Mouse (Mus musculus): ENCODE measurements around the gene Rbm20. TPM values are rescaled to one million over a fixed set of nuclear protein-coding genes. Genes with fewer than 3 reads are reported as not detected.

Rbm20 gene
- polyA plus RNA-seq, 1 experiment: 3.1 TPM

DNA sequence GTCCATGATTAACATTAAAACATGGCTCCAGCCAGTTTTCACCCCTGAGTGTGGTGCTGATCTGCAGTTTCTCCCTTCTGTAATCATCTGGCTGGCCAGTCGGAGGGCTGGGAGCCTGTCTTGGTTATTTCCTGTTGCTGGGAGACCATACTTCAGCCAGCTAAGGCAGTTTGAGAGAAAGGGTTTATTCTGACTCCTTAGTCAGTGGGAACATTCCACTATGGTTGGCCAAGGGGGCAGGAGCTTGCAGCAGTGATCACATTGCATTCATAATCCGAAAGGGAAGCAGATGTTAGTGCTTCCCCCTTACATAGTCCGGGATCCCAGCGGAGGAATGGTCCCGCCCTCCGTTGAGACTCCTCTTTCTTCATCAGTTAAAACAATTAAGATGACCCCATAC, 19.0 kb downstream of the Rbm20 start:
- Histone ChIP-seq H3K4me3 (replicated peaks; ENCODE audit: insufficient read depth, low read depth, low read length) (no peak overlapping the region), H3K27me3 (ENCODE audit: control insufficient read depth, insufficient read depth, low read length) (no peaks in the 10 kb centered on the region), H3K4me1 (ENCODE audit: control insufficient read depth, insufficient read depth, low read length) (peaks cover 5% of the 10 kb centered on the region), H3K27ac (ENCODE audit: insufficient read depth, low read length) (no peak overlapping the region)
- TF ChIP-seq POLR2A (IDR thresholded peaks at IDR 0.05; ENCODE audit: borderline replicate concordance, insufficient read depth, low read length): no peak
- no peak for TF ChIP-seq CTCF (IDR thresholded peaks at IDR 0.05; ENCODE audit: borderline replicate concordance, insufficient read depth, low read depth, low read length)
- WGBS: 74% methylated on average over 6 of the region's 6 CpGs
- DNase-seq: no peak

DNA sequence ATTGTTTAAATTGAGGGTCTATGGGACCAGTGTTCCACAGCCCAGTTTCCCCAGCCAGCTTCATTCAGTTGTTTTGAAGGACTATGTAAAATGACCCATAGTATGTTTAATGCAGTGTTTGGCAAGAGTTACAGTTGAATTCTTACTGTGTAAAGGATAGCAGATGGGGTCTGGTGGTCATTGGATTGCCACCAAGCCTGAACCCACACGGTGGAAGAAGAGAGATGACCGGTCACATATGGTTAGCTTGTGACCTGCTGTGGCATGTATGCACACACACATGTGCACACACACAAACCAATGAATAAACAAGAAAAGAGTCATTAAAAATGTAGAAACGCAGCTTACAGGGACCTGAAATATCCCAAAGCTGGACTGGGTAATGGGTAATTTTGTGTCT, 19.5 kb downstream of the Rbm20 start:
- 57% methylated on average over 3 of the region's 3 CpGs for WGBS
- H3K4me1 ChIP-seq (ENCODE audit: control insufficient read depth, insufficient read depth, low read length): peaks cover 5% of the 10 kb centered on the region
- H3K27ac ChIP-seq (ENCODE audit: insufficient read depth, low read length): no peak overlapping the region
- no peak for TF ChIP-seq POLR2A (IDR thresholded peaks at IDR 0.05; ENCODE audit: borderline replicate concordance, insufficient read depth, low read length)
- TF ChIP-seq CTCF (IDR thresholded peaks at IDR 0.05; ENCODE audit: borderline replicate concordance, insufficient read depth, low read depth, low read length): no peak
- no peak overlapping the region for H3K4me3 ChIP-seq (replicated peaks; ENCODE audit: insufficient read depth, low read depth, low read length)
- H3K27me3 ChIP-seq (ENCODE audit: control insufficient read depth, insufficient read depth, low read length): no peaks in the 10 kb centered on the region
- DNase-seq: no peak

DNA sequence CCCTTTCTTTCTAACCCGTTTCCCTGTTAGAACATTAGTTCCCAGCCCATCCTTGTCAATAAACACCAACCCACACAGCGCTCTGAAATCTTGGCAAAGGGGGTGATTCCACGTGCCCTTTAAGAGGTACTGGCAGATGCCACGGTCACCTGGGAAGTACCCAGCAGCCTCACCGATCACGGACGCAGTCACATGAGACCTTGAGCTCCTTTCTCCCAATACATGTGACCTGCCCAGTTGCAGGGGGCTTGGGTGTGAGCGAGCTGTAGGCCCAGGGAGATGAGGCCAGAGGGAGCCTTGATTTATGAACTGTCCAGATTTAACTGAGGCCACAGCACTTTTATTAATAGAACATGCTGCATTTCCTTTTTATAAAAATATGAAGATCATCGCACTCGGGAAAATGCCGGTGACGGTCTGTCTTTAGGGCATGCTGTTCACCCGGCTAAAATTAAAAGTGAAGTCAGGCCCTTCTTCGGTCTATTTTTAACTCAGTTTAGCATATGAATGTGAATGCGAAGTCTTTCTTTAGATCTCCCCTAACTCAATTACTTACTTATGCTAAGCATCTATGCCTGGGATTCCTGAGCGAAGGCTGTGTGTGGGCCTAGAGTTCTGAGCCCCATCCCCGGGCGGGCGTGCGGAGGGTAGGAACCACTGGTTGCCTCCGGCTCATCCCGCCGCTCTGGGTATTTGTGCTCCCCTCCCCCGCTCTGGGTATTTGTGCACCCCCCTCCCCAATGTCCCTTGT, 20.4 kb downstream of the Rbm20 start:
- Histone ChIP-seq H3K27ac (ENCODE audit: insufficient read depth, low read length) (no peak overlapping the region), H3K4me3 (replicated peaks; ENCODE audit: insufficient read depth, low read depth, low read length) (peak overlapping the region; percentile 37), H3K4me1 (ENCODE audit: control insufficient read depth, insufficient read depth, low read length) (peaks cover 5% of the 10 kb centered on the region), H3K27me3 (ENCODE audit: control insufficient read depth, insufficient read depth, low read length) (no peaks in the 10 kb centered on the region)
- 43% methylated on average over 24 of the region's 24 CpGs for WGBS
- DNase-seq: peak; percentile 24 to 27
- TF ChIP-seq POLR2A (IDR thresholded peaks at IDR 0.05; ENCODE audit: borderline replicate concordance, insufficient read depth, low read length) (no peak), CTCF (IDR thresholded peaks at IDR 0.05; ENCODE audit: borderline replicate concordance, insufficient read depth, low read depth, low read length) (no peak)

DNA sequence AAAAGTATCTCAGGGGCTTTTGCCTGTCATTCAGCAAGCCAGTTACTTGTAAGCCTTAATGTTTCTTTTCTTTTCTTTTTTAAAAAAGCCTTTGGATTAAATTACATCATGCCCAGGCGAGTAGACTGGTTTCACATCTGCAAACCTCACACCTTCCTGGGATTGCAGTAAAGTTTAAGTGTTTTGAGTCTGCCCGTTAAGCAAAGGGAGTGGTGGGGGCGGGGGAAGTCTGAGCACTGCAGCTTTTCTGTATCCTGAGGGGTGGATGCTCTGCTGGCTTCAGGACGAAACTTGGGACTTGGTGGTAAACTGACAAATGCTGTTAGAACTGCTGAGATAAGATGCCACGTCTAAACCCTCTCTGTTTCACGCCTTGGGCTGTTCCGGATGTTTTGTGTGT, 22.6 kb downstream of the Rbm20 start:
- no peak for TF ChIP-seq POLR2A (IDR thresholded peaks at IDR 0.05; ENCODE audit: borderline replicate concordance, insufficient read depth, low read length)
- TF ChIP-seq CTCF (IDR thresholded peaks at IDR 0.05; ENCODE audit: borderline replicate concordance, insufficient read depth, low read depth, low read length): no peak
- Histone ChIP-seq H3K4me3 (replicated peaks; ENCODE audit: insufficient read depth, low read depth, low read length) (no peak overlapping the region), H3K27me3 (ENCODE audit: control insufficient read depth, insufficient read depth, low read length) (no peaks in the 10 kb centered on the region), H3K4me1 (ENCODE audit: control insufficient read depth, insufficient read depth, low read length) (peaks cover 5% of the 10 kb centered on the region), H3K27ac (ENCODE audit: insufficient read depth, low read length) (no peak overlapping the region)
- DNase-seq: no peak
- 57% methylated on average over 7 of the region's 7 CpGs for WGBS

DNA sequence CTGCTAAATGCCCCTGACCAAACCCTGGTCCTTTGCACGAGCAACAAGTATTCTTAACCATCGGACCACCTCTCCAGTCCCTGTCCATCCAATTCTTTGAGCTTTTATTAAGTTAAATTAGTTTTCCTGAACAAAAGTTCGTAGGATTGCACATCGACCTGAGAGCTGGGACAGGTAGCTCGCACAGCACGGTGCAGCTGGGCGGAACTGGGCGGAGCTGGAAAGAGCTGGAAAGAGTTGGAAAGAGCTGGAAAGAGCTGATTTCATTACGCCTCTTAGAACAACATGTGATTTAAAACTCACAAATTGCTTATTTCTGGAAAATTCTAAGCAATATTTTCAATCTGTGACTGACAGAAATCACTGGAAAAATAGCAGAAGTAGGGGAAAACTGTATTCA, 24.3 kb downstream of the Rbm20 start:
- Histone ChIP-seq H3K4me3 (replicated peaks; ENCODE audit: insufficient read depth, low read depth, low read length) (no peak overlapping the region), H3K4me1 (ENCODE audit: control insufficient read depth, insufficient read depth, low read length) (peaks cover 5% of the 10 kb centered on the region), H3K27ac (ENCODE audit: insufficient read depth, low read length) (no peak overlapping the region), H3K27me3 (ENCODE audit: control insufficient read depth, insufficient read depth, low read length) (no peaks in the 10 kb centered on the region)
- TF ChIP-seq POLR2A (IDR thresholded peaks at IDR 0.05; ENCODE audit: borderline replicate concordance, insufficient read depth, low read length): no peak
- TF ChIP-seq CTCF (IDR thresholded peaks at IDR 0.05; ENCODE audit: borderline replicate concordance, insufficient read depth, low read depth, low read length): no peak
- no peak for DNase-seq
- 94% methylated on average over 9 of the region's 9 CpGs for WGBS

DNA sequence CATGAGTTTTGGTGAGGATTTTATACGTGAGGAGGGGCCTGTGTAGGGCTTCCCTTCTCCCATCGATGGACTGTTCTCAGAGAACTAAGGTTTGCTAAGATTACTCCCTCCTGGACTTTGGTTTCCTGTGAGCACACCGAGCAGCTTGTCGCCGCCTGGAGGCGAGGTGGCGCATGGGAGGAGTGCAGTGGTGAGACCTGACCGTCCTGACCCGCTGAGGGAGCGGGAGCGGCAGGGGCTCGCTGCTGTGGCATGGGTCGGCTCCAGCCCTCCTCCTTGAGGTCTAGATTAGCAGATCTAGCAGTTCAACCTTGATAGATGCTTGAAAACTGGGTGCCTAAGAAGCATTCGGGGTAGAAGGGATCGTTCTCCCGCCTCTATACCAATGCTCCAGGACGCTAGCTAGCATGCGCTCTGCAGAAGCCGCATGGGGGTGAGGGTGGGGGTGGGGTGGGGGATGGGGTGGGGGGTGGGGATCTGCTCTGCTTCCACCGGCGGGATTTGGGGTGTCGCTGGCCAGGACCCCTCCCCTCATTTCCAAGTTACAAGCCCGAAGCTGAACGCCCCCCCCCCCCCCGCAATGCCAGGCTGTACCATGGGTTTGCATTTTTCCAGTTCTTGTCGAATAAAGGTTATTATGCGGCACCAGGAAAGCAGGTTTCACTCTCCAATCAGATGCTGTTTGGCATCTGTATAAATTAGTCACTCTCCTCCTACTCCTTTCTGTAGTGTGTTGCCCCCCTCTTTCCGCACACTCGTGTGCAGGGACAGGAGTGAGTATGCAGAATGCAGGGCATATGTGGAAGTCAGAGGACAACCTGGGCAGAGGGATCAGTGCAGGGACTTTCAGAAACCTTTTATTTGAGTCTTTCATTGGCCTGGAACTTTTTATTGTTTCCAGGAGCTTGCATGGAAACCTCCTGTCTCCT, 28.1 kb downstream of the Rbm20 start:
- H3K27me3 ChIP-seq (ENCODE audit: control insufficient read depth, insufficient read depth, low read length): no peaks in the 10 kb centered on the region
- TF ChIP-seq POLR2A (IDR thresholded peaks at IDR 0.05; ENCODE audit: borderline replicate concordance, insufficient read depth, low read length): no peak
- TF ChIP-seq CTCF (IDR thresholded peaks at IDR 0.05; ENCODE audit: borderline replicate concordance, insufficient read depth, low read depth, low read length): peak; percentile 80
- peak; percentile 56 for DNase-seq
- no peak overlapping the region for H3K27ac ChIP-seq (ENCODE audit: insufficient read depth, low read length)
- 5% methylated on average over 29 of the region's 29 CpGs for WGBS
- peak overlapping the region; percentile 45 for H3K4me3 ChIP-seq (replicated peaks; ENCODE audit: insufficient read depth, low read depth, low read length)
- no peaks in the 10 kb centered on the region for H3K4me1 ChIP-seq (ENCODE audit: control insufficient read depth, insufficient read depth, low read length)

DNA sequence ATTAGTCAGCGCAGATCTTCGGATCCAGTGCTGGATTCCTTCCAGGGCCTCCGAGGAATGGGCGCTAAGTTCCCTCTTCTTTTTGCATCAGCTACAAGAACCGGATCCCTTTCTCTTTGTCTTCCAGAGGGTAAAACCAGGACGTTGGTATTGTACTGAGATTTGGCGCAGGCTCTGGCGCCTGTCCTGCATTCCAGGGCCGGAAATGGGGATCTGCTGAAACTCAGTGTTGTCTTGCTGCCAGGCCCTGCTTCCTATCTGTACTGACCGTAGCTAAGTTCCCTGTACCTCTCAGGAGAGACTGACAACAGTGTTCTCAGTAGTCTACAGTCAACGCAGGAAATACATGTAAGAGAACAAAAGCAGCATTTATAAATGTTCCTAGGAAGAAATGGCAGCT, 31.3 kb downstream of the Rbm20 start:
- H3K4me1 ChIP-seq (ENCODE audit: control insufficient read depth, insufficient read depth, low read length): no peaks in the 10 kb centered on the region
- no peaks in the 10 kb centered on the region for H3K27me3 ChIP-seq (ENCODE audit: control insufficient read depth, insufficient read depth, low read length)
- DNase-seq: no peak
- no peak for TF ChIP-seq CTCF (IDR thresholded peaks at IDR 0.05; ENCODE audit: borderline replicate concordance, insufficient read depth, low read depth, low read length)
- no peak overlapping the region for H3K4me3 ChIP-seq (replicated peaks; ENCODE audit: insufficient read depth, low read depth, low read length)
- no peak overlapping the region for H3K27ac ChIP-seq (ENCODE audit: insufficient read depth, low read length)
- WGBS: 23% methylated on average over 11 of the region's 11 CpGs
